Comparison of ENCODE assay signal across 21 mouse cellular contexts in genomic region chr16:31775924-31776323, GRCm38 (mm10).
DNase-seq lines count a peak whose midpoint lies in the region; ATAC-seq and TF ChIP-seq lines count a peak whose summit lies in the region.
"Had no signal": no experiment of that assay in that cellular context is flagged by ENCODE, and none has a peak within 500 bp of the region (broad histone marks: within the 10 kb centered on the region; RNA-seq: fewer than 3 reads in every experiment).

No protein-coding gene starts in this region.

- H3K4me1 ChIP-seq in cerebellum, adult 2 months (ENCODE audit: control insufficient read depth, insufficient read depth, low read length): peaks cover 2% of the 10 kb centered on the region
- no peaks in the 10 kb centered on the region for H3K4me1 ChIP-seq in forebrain, postnatal 0 days (ENCODE audit: insufficient read depth)
- no peaks in the 10 kb centered on the region for H3K4me1 ChIP-seq in forebrain, embryonic 13.5 days
- peaks cover 2% of the 10 kb centered on the region; the same call in 1 of the 2 replicates for H3K4me1 ChIP-seq in heart, embryonic 11.5 days (ENCODE audit: control insufficient read depth, insufficient read depth, low read length)
- H3K4me1 ChIP-seq: embryonic facial prominence, embryonic 12.5 days; hindbrain, embryonic 15.5 days had no signal

- H3K27ac ChIP-seq in cerebellum, adult 2 months (ENCODE audit: insufficient read depth, low read length): peak overlapping the region; percentile 38; the same call in 1 of the 2 replicates
- no peak overlapping the region for H3K27ac ChIP-seq in forebrain, postnatal 0 days (ENCODE audit: low read depth, low read length)
- H3K27ac ChIP-seq in forebrain, embryonic 13.5 days: no peak overlapping the region
- H3K27ac ChIP-seq in left cerebral cortex, adult 2 months: peak overlapping the region; percentile 13; the same call in 1 of the 2 replicates
- H3K27ac ChIP-seq in heart, embryonic 11.5 days (ENCODE audit: low read depth, low read length): no peak overlapping the region
- H3K27ac ChIP-seq: embryonic facial prominence, embryonic 12.5 days; heart, adult 2 months; heart, embryonic 13.5 days; hindbrain, embryonic 15.5 days had no signal

- no peak overlapping the region for H3K4me3 ChIP-seq in cerebellum, adult 2 months (replicated peaks; ENCODE audit: insufficient read depth, low read depth, low read length)
- H3K4me3 ChIP-seq in forebrain, postnatal 0 days (ENCODE audit: low read depth, low read length): no peak overlapping the region
- no peak overlapping the region for H3K4me3 ChIP-seq in forebrain, embryonic 13.5 days
- no peak overlapping the region for H3K4me3 ChIP-seq in left cerebral cortex, adult 2 months
- no peak overlapping the region for H3K4me3 ChIP-seq in heart, embryonic 11.5 days (ENCODE audit: low read depth, low read length)
- H3K4me3 ChIP-seq: embryonic facial prominence, embryonic 12.5 days; heart, adult 2 months; heart, embryonic 13.5 days; hindbrain, embryonic 15.5 days had no signal

- intact Hi-C loops in left cerebral cortex, adult 2 months (cut with DNase I): no loop called here

- DNase-seq in cerebellum, adult 2 months: peak; percentile 37 to 53
- DNase-seq in cerebellum, postnatal 10 days: no peak
- peak; percentile 31 for DNase-seq in forebrain, postnatal 0 days
- no peak for DNase-seq in left cerebral cortex, adult 2 months (ENCODE audit: extremely low spot score in 1 of 2, low spot score in 2 of 2)
- no peak for DNase-seq in left cerebral cortex, adult 11 months (ENCODE audit: low spot score)
- DNase-seq in brain, adult 2 months (ENCODE audit: low read depth, low spot score): peak; percentile 86
- DNase-seq: adrenal gland, postnatal 25 days; cerebellum, adult 11 months; cerebellum, postnatal 14 days; gastrocnemius, postnatal 14 days; heart, adult 2 months; heart, postnatal 36 days; kidney, adult 2 months had no signal

- no peak for TF ChIP-seq CTCF in cerebellum, adult 2 months (IDR thresholded peaks at IDR 0.05; ENCODE audit: borderline replicate concordance, insufficient read depth, low read depth, low read length)
- TF ChIP-seq CTCF in forebrain, postnatal 0 days (IDR thresholded peaks at IDR 0.05; ENCODE audit: low read depth): no peak
- no peak for TF ChIP-seq CTCF in left cerebral cortex, adult 2 months (IDR thresholded peaks at IDR 0.05)

- WGBS in cerebellum, adult 2 months: 27% methylated on average over 10 of the region's 10 CpGs
- 73% methylated on average over 10 of the region's 10 CpGs for WGBS in forebrain, postnatal 0 days
- WGBS in forebrain, embryonic 13.5 days: 86% methylated on average over 10 of the region's 10 CpGs
- WGBS in heart, embryonic 11.5 days (ENCODE audit: insufficient replicate concordance): 90% methylated on average over 10 of the region's 10 CpGs

- H3K4me2 ChIP-seq in forebrain, postnatal 0 days (ENCODE audit: low read depth): no peak overlapping the region
- no peak overlapping the region for H3K4me2 ChIP-seq in forebrain, embryonic 13.5 days
- H3K4me2 ChIP-seq in heart, embryonic 11.5 days: no peak overlapping the region
- H3K4me2 ChIP-seq: embryonic facial prominence, embryonic 12.5 days; heart, embryonic 13.5 days; hindbrain, embryonic 15.5 days had no signal

- H3K9me3 ChIP-seq in forebrain, postnatal 0 days (ENCODE audit: low read length): no peaks in the 10 kb centered on the region
- no peaks in the 10 kb centered on the region for H3K9me3 ChIP-seq in forebrain, embryonic 13.5 days (replicated peaks)
- H3K9me3 ChIP-seq in heart, embryonic 11.5 days (replicated peaks; ENCODE audit: control insufficient read depth, low read length): no peaks in the 10 kb centered on the region
- H3K9me3 ChIP-seq: embryonic facial prominence, embryonic 12.5 days; heart, embryonic 13.5 days; hindbrain, embryonic 15.5 days had no signal

- H3K36me3 ChIP-seq in forebrain, postnatal 0 days (ENCODE audit: insufficient read depth): no peaks in the 10 kb centered on the region
- H3K36me3 ChIP-seq in forebrain, embryonic 13.5 days (ENCODE audit: poor library complexity, severe bottlenecking): no peaks in the 10 kb centered on the region
- no peaks in the 10 kb centered on the region for H3K36me3 ChIP-seq in heart, embryonic 11.5 days (ENCODE audit: control insufficient read depth, insufficient read depth, low read length)
- H3K36me3 ChIP-seq: embryonic facial prominence, embryonic 12.5 days; heart, embryonic 13.5 days; hindbrain, embryonic 15.5 days had no signal

- ATAC-seq in forebrain, postnatal 0 days: 0 out of 2 replicates have a peak, but pooled peaks have one; percentile 8
- ATAC-seq in forebrain, embryonic 13.5 days: no peak
- ATAC-seq in heart, embryonic 11.5 days (replicated peaks; ENCODE audit: insufficient number of reproducible peaks, low FRiP score, low TSS enrichment): no peak
- ATAC-seq: activated CD4-positive, CD25-positive, alpha-beta regulatory T cell, adult 4 months; intestine, embryonic 16.5 days; Patski had no signal

- no peaks in the 10 kb centered on the region for H3K27me3 ChIP-seq in cerebellum, adult 2 months (ENCODE audit: control insufficient read depth, insufficient read depth, low read length)
- H3K27me3 ChIP-seq in forebrain, postnatal 0 days (ENCODE audit: insufficient read depth, low read length): no peaks in the 10 kb centered on the region
- H3K27me3 ChIP-seq in forebrain, embryonic 13.5 days: no peaks in the 10 kb centered on the region
- no peaks in the 10 kb centered on the region for H3K27me3 ChIP-seq in heart, embryonic 11.5 days (ENCODE audit: control insufficient read depth, insufficient read depth, low read length)
- H3K27me3 ChIP-seq: embryonic facial prominence, embryonic 12.5 days; heart, embryonic 13.5 days; hindbrain, embryonic 15.5 days; Patski had no signal

- no peak for TF ChIP-seq POLR2A in cerebellum, adult 2 months (IDR thresholded peaks at IDR 0.05; ENCODE audit: borderline replicate concordance, insufficient read depth, low read length)

- H3K9ac ChIP-seq in forebrain, postnatal 0 days: no peak overlapping the region
- no peak overlapping the region for H3K9ac ChIP-seq in forebrain, embryonic 13.5 days
- no peak overlapping the region for H3K9ac ChIP-seq in heart, embryonic 11.5 days (ENCODE audit: low read depth, low read length)
- H3K9ac ChIP-seq: embryonic facial prominence, embryonic 12.5 days; heart, embryonic 13.5 days; hindbrain, embryonic 15.5 days had no signal

Comparison
In these comparisons a context has a peak if more than half of its experiments do, and no peak if none do; other contexts are left out.
1. DNase-seq: peak in cerebellum, adult 2 months (2 of 2), forebrain, postnatal 0 days (single experiment) and brain, adult 2 months (single experiment); none in cerebellum, postnatal 10 days (0 of 2), left cerebral cortex, adult 2 months (0 of 2) and left cerebral cortex, adult 11 months (single experiment).
2. H3K27ac ChIP-seq: peak in cerebellum, adult 2 months (single experiment) and left cerebral cortex, adult 2 months (single experiment); none in forebrain, postnatal 0 days (single experiment), forebrain, embryonic 13.5 days (single experiment) and heart, embryonic 11.5 days (single experiment).